Mouse (Mus musculus): ENCODE results near the gene Plagl2.

Plagl2 gene

DNA sequence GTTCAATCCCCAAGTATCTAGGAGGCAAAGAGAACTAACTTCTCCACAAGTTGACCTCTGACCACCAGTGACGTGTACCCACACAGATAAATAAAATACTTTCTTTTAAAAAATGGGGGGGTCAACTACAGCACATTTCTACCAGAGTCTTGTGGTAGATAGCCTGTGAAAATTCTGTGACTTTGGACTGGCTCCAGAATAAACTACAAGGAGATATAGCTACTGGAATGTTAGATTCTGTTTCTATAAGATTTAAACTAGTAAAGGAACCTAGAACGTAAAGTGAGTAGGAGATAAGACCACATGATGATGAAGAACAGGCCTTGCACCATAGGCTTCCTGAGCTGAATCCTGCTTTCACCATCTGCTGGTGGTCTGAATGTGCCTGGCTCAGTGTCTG is 53.4 kb downstream of the Plagl2 start:
- DNase-seq (ENCODE audit: low read depth, low spot score): no peak
- peaks cover 11% of the 10 kb centered on the region; the same call in 1 of the 2 replicates for H3K36me3 ChIP-seq (ENCODE audit: control insufficient read depth, insufficient read depth, low read length, poor library complexity, severe bottlenecking)
- H3K27me3 ChIP-seq (ENCODE audit: control insufficient read depth, insufficient read depth, low read length, poor library complexity, severe bottlenecking): no peaks in the 10 kb centered on the region

DNA sequence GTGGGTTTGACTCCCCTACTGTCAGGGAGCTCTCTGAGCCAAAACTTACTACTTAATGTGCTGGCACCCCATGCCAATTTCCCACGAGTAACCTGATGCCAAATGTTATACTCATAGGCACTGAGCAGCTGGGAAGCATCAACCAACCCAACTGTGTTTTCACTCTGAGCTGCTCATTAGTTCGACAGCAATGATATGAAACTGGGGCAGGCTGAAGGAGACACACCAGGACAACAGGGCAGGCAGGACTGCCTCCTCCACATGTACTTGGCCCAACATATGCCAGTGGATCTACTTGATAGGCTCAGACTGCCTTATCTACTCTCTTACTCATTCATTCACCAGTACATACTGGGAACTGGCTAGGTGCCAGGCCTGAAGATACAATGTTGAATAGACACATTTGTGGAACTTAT is 55.0 kb downstream of the Plagl2 start:
- H3K27me3 ChIP-seq (ENCODE audit: control insufficient read depth, insufficient read depth, low read length, poor library complexity, severe bottlenecking): no peaks in the 10 kb centered on the region
- no peak for DNase-seq (ENCODE audit: low read depth, low spot score)
- peaks cover 8% of the 10 kb centered on the region; the same call in 1 of the 2 replicates for H3K36me3 ChIP-seq (ENCODE audit: control insufficient read depth, insufficient read depth, low read length, poor library complexity, severe bottlenecking)

DNA sequence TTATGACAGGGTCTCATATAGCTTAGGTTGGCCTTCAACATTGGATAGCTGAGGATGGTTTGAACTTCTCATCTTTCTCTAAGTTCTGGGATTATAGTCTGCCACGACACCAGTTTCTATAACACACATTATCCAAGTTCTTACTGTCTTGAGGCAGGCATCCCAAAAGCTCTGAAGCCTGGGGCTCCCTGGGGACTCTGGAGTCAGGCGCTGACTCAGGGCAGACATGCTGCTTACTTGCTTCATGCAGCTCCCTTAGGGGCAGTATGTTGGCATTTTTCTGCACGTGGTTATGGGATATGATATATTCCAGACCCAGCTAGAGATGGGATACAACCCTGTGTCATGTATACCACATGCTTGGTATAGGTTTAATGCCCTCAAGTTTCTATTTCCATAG is 61.3 kb downstream of the Plagl2 start:
- H3K36me3 ChIP-seq (ENCODE audit: control insufficient read depth, insufficient read depth, low read length, poor library complexity, severe bottlenecking): no peaks in the 10 kb centered on the region; the same call in none of the 2 replicates
- DNase-seq (ENCODE audit: low read depth, low spot score): no peak
- H3K27me3 ChIP-seq (ENCODE audit: control insufficient read depth, insufficient read depth, low read length, poor library complexity, severe bottlenecking): no peaks in the 10 kb centered on the region

- no peak for DNase-seq (ENCODE audit: low read depth, low spot score)
- H3K27me3 ChIP-seq (ENCODE audit: control insufficient read depth, insufficient read depth, low read length, poor library complexity, severe bottlenecking): no peaks in the 10 kb centered on the region
Observed at GRCm38 (mm10) chr2:153179126-153179860, 61.9 kb downstream of the Plagl2 start.

More at GRCm38 (mm10) chr2:153179126-153179860, 61.9 kb downstream of the Plagl2 start:
- no peaks in the 10 kb centered on the region; the same call in none of the 2 replicates for H3K36me3 ChIP-seq (ENCODE audit: control insufficient read depth, insufficient read depth, low read length, poor library complexity, severe bottlenecking)
